Mouse (Mus musculus): ENCODE measurements at regions not wholly inside any gene's neighbourhood (a gene's known extent, or its start where the extent isn't known, plus 50 kb on each side); places are given as distances from the start of the nearest gene placed in this dataset.
A peak's percentile ranks its signal among the peaks of the same experiment; 100 is the strongest.

DNA sequence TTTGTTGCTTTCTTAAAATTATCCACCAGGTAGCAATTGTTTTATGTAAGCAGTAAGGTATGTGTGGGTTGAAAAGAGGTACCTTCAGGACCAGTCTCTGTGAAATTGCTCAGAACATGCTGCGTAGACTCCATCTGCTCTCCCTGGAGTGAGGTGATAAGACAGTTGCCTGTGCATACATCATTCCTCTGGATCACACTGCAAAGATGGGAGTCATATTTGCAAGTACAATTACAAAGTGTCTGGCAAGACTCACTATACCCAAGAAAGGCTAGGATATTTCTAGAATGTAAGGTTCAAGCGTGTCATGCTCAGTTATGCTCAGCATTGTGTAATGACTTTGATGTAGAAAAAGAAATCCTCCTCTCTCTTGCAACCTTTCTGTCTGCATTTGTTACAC, 1283.5 kb upstream of the Slc10a2 start:
- ATAC-seq (ENCODE audit: low FRiP score, low read depth) = no peak
- 81% methylated on average over 2 of the region's 2 CpGs for WGBS
- H3K4me1 ChIP-seq (replicated peaks) = no peaks in the 10 kb centered on the region

DNA sequence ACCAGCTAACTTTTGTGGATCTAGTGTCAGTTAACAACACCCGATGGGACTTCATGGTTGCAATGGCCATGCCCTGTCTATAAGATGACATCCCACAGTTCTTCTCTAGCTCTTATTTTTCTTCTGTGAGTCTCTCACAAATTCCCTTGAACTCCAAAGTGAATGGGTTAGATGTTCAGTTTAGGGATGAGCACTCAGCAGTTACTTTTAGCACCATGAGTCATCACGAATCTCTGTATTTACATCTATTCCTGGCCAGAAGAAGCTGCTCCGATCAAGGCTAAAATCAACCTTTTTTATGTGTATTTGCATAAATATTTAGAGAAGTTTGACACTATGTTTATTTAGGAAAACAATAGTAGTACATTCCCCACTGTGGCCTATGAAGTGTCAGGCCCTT, 1269.6 kb upstream of the Slc10a2 start:
- Histone ChIP-seq H3K36me3 (no peaks in the 10 kb centered on the region), H3K27ac (replicated peaks) (no peak overlapping the region), H3K9me3 (no peaks in the 10 kb centered on the region), H3K9ac (no peak overlapping the region), H3K27me3 (no peaks in the 10 kb centered on the region), H3K4me1 (replicated peaks) (no peaks in the 10 kb centered on the region), H3K4me3 (no peak overlapping the region), H3K4me2 (no peak overlapping the region)
- no peak for ATAC-seq (ENCODE audit: low FRiP score, low read depth)
- 53% methylated on average over 3 of the region's 3 CpGs for WGBS

More for the DNA sequence above, 1283.5 kb upstream of the Slc10a2 start:
- H3K9me3 ChIP-seq = no peaks in the 10 kb centered on the region
- no peak overlapping the region for H3K9ac ChIP-seq
- no peak overlapping the region for H3K4me3 ChIP-seq
- H3K4me2 ChIP-seq = no peak overlapping the region
- no peaks in the 10 kb centered on the region for H3K27me3 ChIP-seq
- no peak overlapping the region for H3K27ac ChIP-seq (replicated peaks)
- no peaks in the 10 kb centered on the region for H3K36me3 ChIP-seq

- WGBS = 76% methylated on average over 6 of the region's 6 CpGs
- no peak for ATAC-seq (ENCODE audit: low FRiP score, low read depth)
- H3K4me3 ChIP-seq = no peak overlapping the region
- H3K36me3 ChIP-seq = no peaks in the 10 kb centered on the region
- H3K27ac ChIP-seq (replicated peaks) = no peak overlapping the region
- no peaks in the 10 kb centered on the region for H3K27me3 ChIP-seq
- no peak overlapping the region for H3K4me2 ChIP-seq
- H3K4me1 ChIP-seq (replicated peaks) = no peaks in the 10 kb centered on the region
- H3K9me3 ChIP-seq = no peaks in the 10 kb centered on the region
- H3K9ac ChIP-seq = no peak overlapping the region
Observed at GRCm38 (mm10) chr8:6361403-6361942, 1256.3 kb upstream of the Slc10a2 start.

DNA sequence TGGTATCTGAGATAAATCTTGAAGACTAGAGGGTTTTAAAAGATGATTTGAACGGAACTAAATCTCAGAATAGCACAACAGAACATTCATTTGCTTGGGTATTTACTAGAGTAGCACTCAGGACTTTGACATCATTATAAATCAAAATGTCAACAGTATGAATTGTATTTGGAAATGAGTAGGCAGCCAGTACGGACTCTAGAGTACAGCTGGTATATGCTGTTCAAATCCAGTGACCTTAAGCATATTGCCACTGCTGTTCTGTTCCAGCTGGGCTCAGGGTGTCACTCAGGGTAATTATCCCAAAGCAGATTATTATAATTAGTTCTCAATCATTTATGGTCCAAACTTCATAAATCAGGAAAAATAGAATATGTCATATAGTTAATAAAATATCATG, 1252.7 kb upstream of the Slc10a2 start:
- Histone ChIP-seq H3K9ac (no peak overlapping the region), H3K4me1 (replicated peaks) (no peaks in the 10 kb centered on the region), H3K27ac (replicated peaks) (no peak overlapping the region), H3K27me3 (no peaks in the 10 kb centered on the region), H3K9me3 (no peaks in the 10 kb centered on the region), H3K4me3 (no peak overlapping the region), H3K36me3 (no peaks in the 10 kb centered on the region), H3K4me2 (no peak overlapping the region)
- ATAC-seq (ENCODE audit: low FRiP score, low read depth) = no peak
- 44% methylated on average over 2 of the region's 2 CpGs for WGBS

- Histone ChIP-seq H3K4me2 (no peak overlapping the region), H3K36me3 (no peaks in the 10 kb centered on the region)
Observed at GRCm38 (mm10) chr8:6350460-6350859, 1245.3 kb upstream of the Slc10a2 start.

GRCm38 (mm10) chr8:6350052-6350451, 1244.9 kb upstream of the Slc10a2 start:
- Histone ChIP-seq H3K4me2 (no peak overlapping the region), H3K27ac (replicated peaks) (no peak overlapping the region), H3K36me3 (no peaks in the 10 kb centered on the region), H3K4me1 (replicated peaks) (no peaks in the 10 kb centered on the region), H3K9me3 (no peaks in the 10 kb centered on the region), H3K27me3 (no peaks in the 10 kb centered on the region), H3K4me3 (no peak overlapping the region), H3K9ac (no peak overlapping the region)
- ATAC-seq (ENCODE audit: low FRiP score, low read depth) = peak; percentile 73
- WGBS = 46% methylated on average over 1 of the region's 1 CpGs

More at GRCm38 (mm10) chr8:6350460-6350859, 1245.3 kb upstream of the Slc10a2 start:
- 69% methylated on average over 1 of the region's 1 CpGs for WGBS
- no peak for ATAC-seq (ENCODE audit: low FRiP score, low read depth)
- Histone ChIP-seq H3K4me3 (no peak overlapping the region), H3K9ac (no peak overlapping the region), H3K27me3 (no peaks in the 10 kb centered on the region), H3K4me1 (replicated peaks) (no peaks in the 10 kb centered on the region), H3K27ac (replicated peaks) (no peak overlapping the region), H3K9me3 (no peaks in the 10 kb centered on the region)

GRCm38 (mm10) chr8:6345704-6346103, 1240.6 kb upstream of the Slc10a2 start:
- Histone ChIP-seq H3K4me3 (no peak overlapping the region), H3K4me2 (no peak overlapping the region), H3K9me3 (no peaks in the 10 kb centered on the region), H3K27ac (replicated peaks) (no peak overlapping the region), H3K27me3 (no peaks in the 10 kb centered on the region), H3K36me3 (no peaks in the 10 kb centered on the region), H3K9ac (no peak overlapping the region), H3K4me1 (replicated peaks) (no peaks in the 10 kb centered on the region)
- ATAC-seq (ENCODE audit: low FRiP score, low read depth) = no peak
- 76% methylated on average over 1 of the region's 1 CpGs for WGBS

DNA sequence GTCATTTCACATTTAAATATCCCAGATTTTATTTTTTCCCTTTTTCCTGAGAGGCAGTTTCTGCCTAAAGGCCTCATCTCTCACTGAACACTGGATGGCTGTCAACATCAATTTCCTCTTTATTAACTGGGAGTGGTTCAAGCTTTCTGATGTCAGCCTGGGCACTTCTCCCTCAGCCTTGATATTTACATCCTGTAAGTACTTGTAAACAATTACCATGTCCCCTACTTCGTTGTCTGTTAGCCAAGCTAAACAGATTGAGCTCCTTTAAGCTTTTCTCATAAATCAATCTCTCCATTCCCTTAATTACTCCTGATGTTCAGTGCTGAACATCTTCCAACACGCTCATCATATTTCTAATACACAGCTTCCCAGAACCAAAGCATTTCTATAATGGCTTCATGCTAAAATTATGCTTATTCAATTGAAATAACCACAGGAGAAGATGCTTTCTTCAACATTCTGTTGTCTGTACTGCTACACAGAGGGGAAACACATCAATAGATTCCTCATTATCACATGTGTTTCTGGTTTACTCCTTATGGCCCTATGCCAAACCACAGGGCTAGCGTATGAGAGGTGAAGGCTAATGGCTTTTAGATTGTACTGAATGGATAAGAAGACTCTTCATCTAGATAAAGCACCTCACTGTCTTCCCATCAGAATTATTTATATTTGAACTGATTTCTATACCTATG, 1235.2 kb upstream of the Slc10a2 start:
- H3K27ac ChIP-seq (replicated peaks) = no peak overlapping the region
- ATAC-seq (ENCODE audit: low FRiP score, low read depth) = peak; percentile 48; the same call in 1 of the 2 replicates
- no peaks in the 10 kb centered on the region for H3K9me3 ChIP-seq
- H3K9ac ChIP-seq = no peak overlapping the region
- no peak overlapping the region for H3K4me2 ChIP-seq
- no peak overlapping the region for H3K4me3 ChIP-seq
- H3K4me1 ChIP-seq (replicated peaks) = no peaks in the 10 kb centered on the region
- WGBS = 37% methylated on average over 3 of the region's 3 CpGs
- H3K27me3 ChIP-seq = no peaks in the 10 kb centered on the region
- no peaks in the 10 kb centered on the region for H3K36me3 ChIP-seq

- WGBS = 84% methylated on average over 3 of the region's 3 CpGs
- Histone ChIP-seq H3K4me3 (no peak overlapping the region), H3K9me3 (no peaks in the 10 kb centered on the region), H3K27ac (replicated peaks) (no peak overlapping the region), H3K4me1 (replicated peaks) (no peaks in the 10 kb centered on the region), H3K4me2 (no peak overlapping the region), H3K36me3 (no peaks in the 10 kb centered on the region), H3K9ac (no peak overlapping the region), H3K27me3 (no peaks in the 10 kb centered on the region)
- ATAC-seq (ENCODE audit: low FRiP score, low read depth) = no peak
Observed at GRCm38 (mm10) chr8:6334254-6334993, 1229.3 kb upstream of the Slc10a2 start.

DNA sequence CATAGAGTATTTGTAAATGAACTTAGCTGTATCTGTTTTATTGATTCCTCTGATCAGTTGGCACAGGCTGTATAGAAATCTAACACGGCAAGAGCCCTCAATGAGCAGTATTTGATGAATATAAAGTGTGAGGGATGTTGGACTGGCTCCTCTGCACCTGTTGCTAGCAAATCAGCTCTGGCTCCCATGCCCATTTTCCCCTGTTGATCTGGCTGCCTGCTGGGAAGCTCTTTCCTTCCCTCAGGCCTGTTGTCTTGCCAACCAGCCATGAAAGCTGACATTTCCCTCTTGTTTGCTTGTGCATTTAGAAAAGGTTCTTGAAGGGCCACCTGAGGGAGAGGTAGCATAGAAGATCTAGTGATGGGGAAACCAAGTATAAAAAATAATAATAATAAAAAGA, 1216.2 kb upstream of the Slc10a2 start:
- H3K4me1 ChIP-seq (replicated peaks) = no peaks in the 10 kb centered on the region
- 47% methylated on average over 1 of the region's 1 CpGs for WGBS
- ATAC-seq (ENCODE audit: low FRiP score, low read depth) = no peak
- no peak overlapping the region for H3K4me3 ChIP-seq
- no peaks in the 10 kb centered on the region for H3K27me3 ChIP-seq
- H3K27ac ChIP-seq (replicated peaks) = no peak overlapping the region
- no peak overlapping the region for H3K9ac ChIP-seq
- no peak overlapping the region for H3K4me2 ChIP-seq
- H3K36me3 ChIP-seq = no peaks in the 10 kb centered on the region
- no peaks in the 10 kb centered on the region for H3K9me3 ChIP-seq

GRCm38 (mm10) chr8:6315162-6315845, 1210.2 kb upstream of the Slc10a2 start:
- Histone ChIP-seq H3K4me3 (no peak overlapping the region), H3K27me3 (no peaks in the 10 kb centered on the region), H3K4me1 (replicated peaks) (no peaks in the 10 kb centered on the region), H3K27ac (replicated peaks) (no peak overlapping the region), H3K36me3 (no peaks in the 10 kb centered on the region), H3K9me3 (no peaks in the 10 kb centered on the region), H3K9ac (no peak overlapping the region), H3K4me2 (no peak overlapping the region)
- 67% methylated on average over 4 of the region's 4 CpGs for WGBS
- ATAC-seq (ENCODE audit: low FRiP score, low read depth) = peak; percentile 72

DNA sequence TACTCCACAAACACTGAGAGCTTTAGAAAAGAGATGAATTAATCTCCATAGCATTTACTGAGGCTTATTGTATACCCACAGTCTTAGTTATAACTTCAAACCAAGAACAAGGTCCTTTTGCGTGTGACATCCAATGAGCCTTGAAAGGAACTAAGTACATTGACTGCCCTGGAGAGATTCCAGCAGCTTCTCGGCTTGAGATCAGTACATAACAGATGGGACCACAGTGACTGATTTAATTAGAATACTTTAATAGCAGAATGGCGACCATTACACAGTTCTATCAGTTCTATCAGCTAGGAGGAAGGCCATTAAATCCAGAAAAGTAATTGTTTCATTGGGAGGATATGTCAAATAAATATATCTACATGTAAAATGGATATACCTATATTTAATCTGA, 1183.7 kb upstream of the Slc10a2 start:
- Histone ChIP-seq H3K9me3 (no peaks in the 10 kb centered on the region), H3K27ac (replicated peaks) (no peak overlapping the region), H3K36me3 (no peaks in the 10 kb centered on the region), H3K9ac (no peak overlapping the region), H3K4me3 (no peak overlapping the region), H3K4me1 (replicated peaks) (no peaks in the 10 kb centered on the region), H3K27me3 (no peaks in the 10 kb centered on the region), H3K4me2 (no peak overlapping the region)
- 15% methylated on average over 3 of the region's 3 CpGs for whole genome bisulfite sequencing
- 0 out of 2 replicates have a peak, but pooled peaks have one; percentile 65 for ATAC-seq (ENCODE audit: low FRiP score, low read depth)
